Mouse (Mus musculus) urinary bladder, postnatal 36 days (tissue): ENCODE measurements around the gene Ankar.
A peak's percentile ranks its signal among the peaks of the same experiment; 100 is the strongest.

Experiments used
- DNase-seq, 2 experiments: peaks; one replicate each; pipeline ENCODE4 v3.0.0; 2022; ENCODE audit warnings: low spot score in 2 of 2, mixed read lengths in 1 of 2

Gene Ankar

GRCm38 (mm10) chr1:72710753-72711653 lies 10.6 kb upstream of the Ankar start, which contains the start of gene Rpl37a:
Rpl37a (plus strand) TSS chr1:72711290.
- DNase-seq: peak; percentile 89 to 94

- DNase-seq: no peak
Measured at GRCm38 (mm10) chr1:72707525-72707924, 7.1 kb upstream of the Ankar start.

- DNase-seq: no peak
Measured at GRCm38 (mm10) chr1:72698651-72699050, 1.7 kb downstream of the Ankar start.

DNA sequence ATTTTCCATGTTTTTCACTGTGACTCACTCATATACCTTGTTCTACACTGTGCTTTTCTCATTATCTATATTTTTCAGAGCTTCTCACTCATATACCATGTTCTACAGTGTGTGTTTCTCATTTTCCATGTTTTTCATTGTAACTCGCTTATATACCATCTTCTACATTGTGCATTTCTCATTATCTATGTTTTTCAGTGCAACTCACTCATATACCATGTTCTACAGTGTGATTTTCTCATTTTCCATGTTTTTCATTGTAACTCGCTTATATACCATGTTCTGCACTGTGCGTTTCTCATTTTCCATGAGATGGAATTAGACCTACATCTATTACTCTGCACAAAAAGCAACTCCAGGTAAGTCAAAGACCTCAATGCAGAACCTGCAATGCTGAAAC lies 4.1 kb downstream of the Ankar start:
- DNase-seq: no peak

- DNase-seq: no peak
Measured at GRCm38 (mm10) chr1:72673070-72673469, 27.3 kb downstream of the Ankar start.

DNA sequence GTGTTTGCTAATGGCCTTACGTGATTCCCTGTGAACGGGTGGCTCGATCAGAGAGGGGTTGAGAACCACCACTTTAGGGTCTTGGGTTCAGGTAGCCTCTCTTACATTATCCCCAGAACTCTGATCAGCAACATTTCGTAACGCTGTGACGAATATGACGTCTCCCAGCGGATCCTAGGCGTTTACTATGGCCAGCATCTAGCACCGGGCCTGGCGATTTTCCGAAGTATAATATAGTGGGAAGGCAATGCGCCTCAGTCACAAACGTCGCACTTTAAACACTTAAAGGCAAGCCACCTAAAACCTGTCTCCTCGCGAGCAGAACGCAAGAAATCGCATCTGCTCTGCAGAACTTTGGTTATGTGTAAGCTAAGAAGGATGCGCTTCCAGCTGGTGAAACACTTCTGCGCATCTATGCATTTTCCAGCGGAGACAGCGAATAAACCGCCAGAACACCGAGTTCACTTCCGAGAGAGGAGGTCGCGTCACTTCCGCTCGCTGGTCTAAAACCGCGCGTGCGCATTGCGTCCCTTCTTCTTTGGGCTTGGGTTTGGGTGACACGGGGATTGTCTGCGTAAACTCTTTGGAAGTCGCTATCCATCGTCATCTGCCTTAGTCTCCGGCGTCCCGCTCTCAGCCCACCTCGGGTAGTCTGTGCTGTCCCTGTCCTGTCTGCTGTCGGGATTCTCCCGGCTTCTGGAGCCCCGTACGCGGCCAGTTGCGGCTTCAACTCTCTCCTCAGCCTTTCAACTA lies 59.5 kb downstream of the Ankar start:
- peak in 1 of 2 experiments; percentile 13 for DNase-seq

- no peak for DNase-seq
Measured at GRCm38 (mm10) chr1:72635221-72635620, 65.2 kb downstream of the Ankar start.

DNA sequence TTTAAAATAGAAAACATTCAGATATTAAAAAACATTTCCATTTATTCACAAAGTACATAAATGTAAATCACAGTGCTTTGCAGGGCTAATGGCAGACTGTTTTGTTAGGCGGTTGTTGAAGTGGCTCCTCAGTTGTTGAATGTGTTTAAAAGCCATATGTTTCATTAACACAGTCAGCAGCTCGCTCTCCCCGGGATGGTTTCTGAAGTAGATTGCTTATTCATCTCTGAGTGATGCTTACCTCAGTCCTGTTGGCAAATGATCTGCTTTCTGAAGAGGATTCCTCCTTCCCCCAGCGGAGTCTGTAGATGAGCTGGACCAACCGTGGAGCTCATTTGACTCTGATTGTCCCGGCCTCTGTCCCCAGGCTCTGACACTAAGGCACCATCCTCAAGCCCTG lies 88.2 kb downstream of the Ankar start:
- DNase-seq: no peak

GRCm38 (mm10) chr1:72609887-72610877 lies 90.2 kb downstream of the Ankar start:
- no peak for DNase-seq

- no peak for DNase-seq
Measured at GRCm38 (mm10) chr1:72609129-72609528, 91.2 kb downstream of the Ankar start.

- no peak for DNase-seq
Measured at GRCm38 (mm10) chr1:72606186-72606673, 94.1 kb downstream of the Ankar start.

- no peak for DNase-seq
Measured at GRCm38 (mm10) chr1:72602803-72603202, 97.6 kb downstream of the Ankar start.

DNA sequence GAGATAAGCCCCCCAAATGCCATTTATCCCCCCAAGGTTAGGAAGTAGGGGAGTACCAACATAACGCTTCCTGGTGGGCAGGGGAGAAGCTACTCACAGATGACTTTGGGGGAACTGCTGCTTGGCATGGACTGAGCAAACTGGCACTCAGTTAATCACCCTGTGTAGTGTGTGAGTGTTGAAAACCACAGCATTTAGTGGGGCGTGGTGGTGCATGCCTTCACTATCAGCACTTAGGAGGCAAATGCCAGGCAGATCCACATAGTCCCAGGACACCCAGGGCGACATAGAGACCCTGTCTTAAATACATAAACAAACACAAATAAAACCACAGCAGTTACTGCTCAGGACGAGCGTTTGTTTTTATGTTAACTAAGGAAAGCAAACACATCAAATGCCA lies 98.2 kb downstream of the Ankar start:
- no peak for DNase-seq

GRCm38 (mm10) chr1:72601233-72601632 lies 99.1 kb downstream of the Ankar start:
- no peak for DNase-seq

- DNase-seq: no peak
Measured at GRCm38 (mm10) chr1:72600778-72601177, 99.6 kb downstream of the Ankar start.

DNA sequence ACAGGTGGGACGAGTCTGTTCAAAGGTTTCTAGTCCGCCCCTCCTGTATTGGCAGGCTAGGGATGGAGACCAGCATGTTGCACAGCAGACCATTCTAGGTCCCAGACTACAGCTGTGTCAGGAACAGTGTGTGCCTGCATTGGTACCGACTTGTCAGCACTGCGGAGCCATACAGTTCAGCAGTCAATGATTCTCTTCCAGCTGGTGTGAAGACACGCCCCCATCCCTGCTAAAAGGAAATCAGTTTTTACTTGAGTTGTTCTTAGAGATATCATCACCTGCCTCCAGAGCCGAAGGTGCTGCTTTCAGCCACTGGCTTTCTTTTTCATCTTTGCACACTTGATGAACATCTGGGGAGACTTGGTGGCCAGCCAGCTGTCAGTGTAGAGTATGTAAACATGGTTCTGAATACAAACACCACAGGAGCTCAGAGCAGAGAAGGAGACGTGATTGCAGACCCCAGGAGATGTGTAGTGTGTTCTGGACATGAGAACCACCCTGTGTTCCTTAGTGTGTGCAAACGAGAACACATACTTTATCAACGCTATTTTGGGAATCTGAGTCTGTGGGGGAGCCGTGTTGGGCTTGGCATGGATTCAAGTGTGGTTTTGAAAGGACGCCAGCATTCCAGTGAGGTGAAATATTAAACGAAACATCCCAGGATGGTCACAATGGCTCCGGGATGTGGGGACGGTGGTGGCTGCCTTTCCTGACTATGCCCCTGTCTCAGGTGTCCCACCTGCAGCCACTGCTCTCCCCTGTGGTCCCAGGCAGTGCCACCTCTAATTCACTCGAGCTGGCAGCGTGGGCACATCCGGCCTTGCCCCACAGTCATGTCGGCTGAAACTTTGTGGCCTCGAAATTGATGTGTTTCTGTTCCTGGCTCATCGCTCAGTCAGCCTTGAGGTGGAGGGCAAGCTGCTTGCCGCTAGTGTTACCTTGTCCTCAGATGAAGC lies 101.0 kb downstream of the Ankar start:
- no peak for DNase-seq

DNA sequence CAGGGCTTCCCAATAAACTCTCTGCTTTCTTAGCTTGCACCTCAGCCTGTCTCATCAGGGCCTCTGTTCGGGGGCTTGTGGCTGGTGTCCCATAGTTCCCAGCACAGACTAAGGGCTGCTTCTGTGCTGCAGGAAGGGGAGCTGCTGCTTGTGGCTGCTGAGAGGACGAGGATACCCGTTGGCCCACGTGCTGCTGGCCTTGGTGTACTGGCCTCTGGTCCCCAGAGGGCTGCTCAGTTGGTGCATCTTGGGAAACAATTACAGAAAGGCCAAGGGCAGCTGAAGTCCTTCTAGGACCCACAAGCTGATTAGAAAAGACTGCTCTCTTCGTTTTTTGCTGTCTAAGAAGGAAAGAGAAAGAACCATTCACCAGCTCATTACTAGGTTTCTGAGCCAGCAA lies 104.1 kb downstream of the Ankar start:
- no peak for DNase-seq

DNA sequence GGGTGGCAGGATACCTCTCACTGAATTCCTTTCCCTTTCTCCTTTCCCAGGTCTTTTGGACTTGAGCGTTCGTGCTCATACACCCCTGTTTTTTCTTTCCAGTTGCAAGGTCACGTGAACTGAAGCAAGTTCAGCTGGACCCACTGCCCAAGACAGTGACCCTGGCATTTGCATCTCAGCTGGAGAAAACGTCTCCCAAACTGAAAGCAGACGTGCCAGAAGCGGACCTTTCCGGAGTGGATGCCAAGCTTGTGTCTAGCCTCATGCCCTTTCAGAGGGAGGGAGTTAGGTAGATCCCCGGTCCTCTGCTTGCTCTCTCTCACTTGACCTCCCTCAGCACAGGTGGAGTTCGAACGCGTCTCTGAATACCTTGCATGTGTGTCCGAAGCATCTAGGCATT lies 104.7 kb downstream of the Ankar start:
- no peak for DNase-seq

- peak; percentile 20 to 57 for DNase-seq
Measured at GRCm38 (mm10) chr1:72593340-72593951, 106.9 kb downstream of the Ankar start.
